Mouse (Mus musculus) neural tube, embryonic 14.5 days (tissue): ENCODE measurements around the gene Fam78a. TPM values are rescaled to one million over a fixed set of nuclear protein-coding genes. Genes with fewer than 3 reads are reported as not detected.
A peak's percentile ranks its signal among the peaks of the same experiment; 100 is the strongest.

Experiments used
- ATAC-seq: fragments of 200-750 bp; cut with Nextera tagmentation; 2 replicates; pipeline ENCODE4 v1.8.0; 2017; ENCODE audit warnings: low read depth, mild to moderate bottlenecking, moderate TSS enrichment, moderate library complexity
- H3K27ac ChIP-seq: fragments of 300-500 bp; sonication (generic); 2 replicates; pipeline ENCODE4 v1.5.1; 2014; ENCODE audit warnings: low read depth, mild to moderate bottlenecking, control low read depth, low read length, moderate library complexity, mixed read lengths
- H3K27me3 ChIP-seq: fragments of 300-500 bp; sonication (generic); 2 replicates; pipeline ENCODE4 v1.6.1; 2014; ENCODE audit warnings: low read length; ENCODE audit not compliant: control insufficient read depth, insufficient read depth
- H3K36me3 ChIP-seq: fragments of 300-500 bp; sonication (generic); 2 replicates; pipeline ENCODE4 v1.6.1; 2014; ENCODE audit warnings: low read length, mixed read lengths; ENCODE audit not compliant: control insufficient read depth, insufficient read depth
- H3K4me1 ChIP-seq: fragments of 300-500 bp; sonication (generic); 2 replicates; pipeline ENCODE4 v1.6.1; 2014; ENCODE audit warnings: low read length; ENCODE audit not compliant: control insufficient read depth, insufficient read depth
- H3K4me2 ChIP-seq: fragments of 300-500 bp; sonication (generic); 2 replicates; pipeline ENCODE4 v1.6.1; 2014; ENCODE audit warnings: mild to moderate bottlenecking, low read depth, low read length, control low read depth
- H3K4me3 ChIP-seq: fragments of 300-500 bp; sonication (generic); 2 replicates; pipeline ENCODE4 v1.5.1; 2014; ENCODE audit warnings: low read depth, low read length, control low read depth, mixed read lengths
- H3K9ac ChIP-seq: fragments of 300-500 bp; sonication (generic); replicated peaks from 2 replicates; pipeline ENCODE4 v1.6.1; 2014; ENCODE audit warnings: low read depth, mild to moderate bottlenecking, control low read depth, low read length, mixed read lengths
- H3K9me3 ChIP-seq: fragments of 300-500 bp; sonication (generic); 2 replicates; pipeline ENCODE4 v1.6.1; 2016; ENCODE audit warnings: low read length; ENCODE audit not compliant: control insufficient read depth
- WGBS: fragments of 180-500 bp; shearing (Covaris S2); extraction: QIAGEN DNeasy Blood & Tissue Kit; methylation state at CpG from one replicate; pipeline ENCODE4 v1.1.7; 2014; 5-methylcytosine and 5-hydroxymethylcytosine counted together
- polyA plus RNA-seq: library from polyadenylated mRNA; unstranded; fragments of >200 nt; fragmentation: Nextera tagmentation; extraction: Ambion mirVana; gene quantifications from 2 replicates; pipeline ENCODE4 v1.2.1, GENCODE M21; 2014

Fam78a gene
- polyA plus RNA-seq, 1 experiment from 2014 or later, result 0.50 TPM

DNA sequence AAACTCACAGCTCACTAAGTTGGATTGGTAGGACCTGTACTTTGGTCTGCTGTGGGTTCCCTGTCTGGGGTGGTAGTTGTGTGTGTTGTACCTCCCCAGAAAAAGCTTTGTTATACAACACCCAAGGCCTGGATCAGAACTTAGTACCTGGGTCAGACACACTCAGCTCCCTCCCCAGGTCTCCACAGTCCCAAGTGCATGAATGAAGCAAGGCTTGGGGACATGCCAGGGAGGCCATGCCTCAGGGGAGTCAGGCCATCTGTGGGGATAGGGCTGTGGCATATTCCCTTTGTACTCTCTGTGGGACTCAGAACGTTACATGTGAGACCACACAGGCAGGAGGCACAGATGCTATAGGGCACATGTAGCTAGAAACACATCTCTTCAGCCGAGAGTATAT lies 5.5 kb upstream of the Fam78a start:
- H3K9me3 ChIP-seq, result no peaks in the 10 kb centered on the region
- H3K4me1 ChIP-seq, result peaks cover 3% of the 10 kb centered on the region; the same call in 1 of the 2 replicates
- no peak overlapping the region for H3K9ac ChIP-seq
- no peak overlapping the region for H3K27ac ChIP-seq
- peaks cover 11% of the 10 kb centered on the region; the same call in 1 of the 2 replicates for H3K27me3 ChIP-seq
- H3K36me3 ChIP-seq, result no peaks in the 10 kb centered on the region
- no peak overlapping the region for H3K4me3 ChIP-seq
- H3K4me2 ChIP-seq, result no peak overlapping the region
- no peak for ATAC-seq
- WGBS, result 56% methylated on average over 2 of the region's 2 CpGs

DNA sequence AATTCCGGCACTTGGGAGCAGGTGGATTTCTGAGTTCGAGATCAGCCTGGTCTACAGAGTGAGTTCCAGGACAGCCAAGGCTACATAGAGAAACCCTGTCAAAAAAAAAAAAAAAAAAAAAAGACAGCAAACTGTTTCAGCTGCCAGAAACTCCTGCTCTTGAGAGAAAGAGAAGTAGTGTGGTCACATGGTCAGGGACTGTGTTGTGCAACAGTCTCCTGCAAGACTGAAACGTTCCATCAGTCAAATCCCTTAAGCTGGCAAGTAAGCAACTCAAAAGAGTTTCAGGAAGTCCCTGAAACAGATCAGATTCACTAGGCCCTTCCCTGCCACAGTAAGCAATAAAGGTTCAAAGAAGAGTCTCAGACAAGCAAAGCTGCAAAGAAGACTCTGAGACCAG lies 4.9 kb upstream of the Fam78a start:
- H3K27ac ChIP-seq, result no peak overlapping the region
- H3K27me3 ChIP-seq, result peaks cover 11% of the 10 kb centered on the region; the same call in 1 of the 2 replicates
- no peak overlapping the region for H3K4me2 ChIP-seq
- H3K4me3 ChIP-seq, result no peak overlapping the region
- peaks cover 3% of the 10 kb centered on the region; the same call in 1 of the 2 replicates for H3K4me1 ChIP-seq
- H3K36me3 ChIP-seq, result no peaks in the 10 kb centered on the region
- WGBS, result 73% methylated on average over 3 of the region's 3 CpGs
- no peak for ATAC-seq
- no peaks in the 10 kb centered on the region for H3K9me3 ChIP-seq
- H3K9ac ChIP-seq, result no peak overlapping the region

DNA sequence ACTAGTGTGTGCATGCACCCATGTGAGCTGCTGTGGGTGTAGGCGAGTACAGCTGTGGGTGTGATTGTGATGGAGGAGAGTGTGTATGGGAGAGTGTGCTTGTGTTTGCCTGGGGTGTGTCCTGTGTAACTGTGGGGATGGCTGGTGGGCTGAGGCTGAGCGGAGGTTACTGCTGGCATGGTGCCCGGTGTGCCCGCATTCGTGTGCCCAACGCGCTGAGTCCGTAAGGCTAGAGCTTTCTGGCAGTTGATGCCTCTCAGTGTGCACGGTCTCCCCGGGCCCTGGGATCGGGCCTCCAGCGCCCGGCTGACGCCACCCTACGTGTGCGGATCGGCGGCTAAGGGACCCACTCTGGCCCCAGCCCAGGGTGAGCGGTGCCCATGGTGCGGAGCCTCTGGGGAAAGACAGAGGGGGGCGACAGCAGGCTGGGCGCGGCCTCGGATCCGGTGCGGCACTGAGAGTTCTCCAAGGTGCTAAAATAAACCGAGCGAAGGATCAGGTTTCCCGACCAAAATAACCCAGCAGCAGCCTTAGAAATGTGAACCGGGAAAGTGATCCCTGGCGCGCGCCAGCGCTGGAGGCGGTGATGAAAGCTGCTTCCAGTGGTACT lies 3.8 kb upstream of the Fam78a start:
- no peak overlapping the region for H3K27ac ChIP-seq
- peak overlapping the region; percentile 37; the same call in 1 of the 2 replicates for H3K9ac ChIP-seq
- H3K4me1 ChIP-seq, result peaks cover 11% of the 10 kb centered on the region
- no peaks in the 10 kb centered on the region for H3K9me3 ChIP-seq
- H3K36me3 ChIP-seq, result no peaks in the 10 kb centered on the region
- peak overlapping the region; percentile 16; the same call in 1 of the 2 replicates for H3K4me3 ChIP-seq
- ATAC-seq, result no peak
- 7% methylated on average over 35 of the region's 35 CpGs for WGBS
- peaks cover 20% of the 10 kb centered on the region for H3K27me3 ChIP-seq
- peak overlapping the region; percentile 42 for H3K4me2 ChIP-seq

DNA sequence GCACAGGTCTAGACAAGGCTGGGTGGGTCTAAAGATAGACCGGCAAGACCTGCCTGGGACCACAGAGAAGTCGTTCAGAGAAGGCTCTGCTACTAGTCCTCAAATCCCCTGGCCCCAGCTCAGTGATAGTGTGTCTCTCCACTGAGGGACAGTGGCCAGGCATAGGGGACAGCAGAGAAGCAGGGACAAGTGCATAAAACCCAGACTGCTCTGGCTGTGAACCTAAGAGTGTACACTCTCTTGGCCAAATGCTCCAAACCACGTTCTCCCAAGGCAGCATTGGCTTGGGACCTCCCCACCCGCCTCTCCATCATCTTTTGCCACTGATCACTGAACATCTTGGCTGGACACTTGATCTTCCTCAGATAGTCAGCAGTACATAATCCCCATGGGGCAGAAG lies 2.9 kb upstream of the Fam78a start:
- no peak overlapping the region for H3K27ac ChIP-seq
- peaks cover 25% of the 10 kb centered on the region for H3K27me3 ChIP-seq
- H3K36me3 ChIP-seq, result no peaks in the 10 kb centered on the region
- ATAC-seq, result no peak
- no peaks in the 10 kb centered on the region for H3K9me3 ChIP-seq
- no peak overlapping the region for H3K4me3 ChIP-seq
- H3K4me1 ChIP-seq, result peaks cover 15% of the 10 kb centered on the region
- H3K9ac ChIP-seq, result no peak overlapping the region
- WGBS, result 53% methylated on average over 4 of the region's 4 CpGs
- H3K4me2 ChIP-seq, result no peak overlapping the region

DNA sequence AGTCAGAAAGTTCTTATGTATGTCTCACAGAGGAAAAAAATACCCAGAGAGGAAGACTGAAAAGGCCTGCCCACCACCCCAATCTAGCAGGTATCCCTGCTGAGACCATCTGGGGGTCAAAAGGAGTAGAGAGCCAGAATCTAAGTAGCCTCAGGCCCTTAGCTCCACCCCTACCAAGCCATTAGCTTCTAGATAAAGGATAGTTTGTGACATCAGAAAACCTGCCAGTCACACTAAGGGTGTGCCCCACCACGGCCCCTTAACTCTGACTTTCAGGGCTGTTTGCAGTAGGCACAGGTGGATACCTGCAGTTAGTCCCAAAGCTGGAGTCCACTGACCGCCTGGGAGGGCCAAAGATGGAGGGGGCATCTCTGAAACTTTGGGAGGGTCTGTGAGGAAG lies 574 bp upstream of the Fam78a start:
- H3K4me1 ChIP-seq, result peaks cover 15% of the 10 kb centered on the region
- H3K9ac ChIP-seq, result no peak overlapping the region
- H3K36me3 ChIP-seq, result no peaks in the 10 kb centered on the region
- ATAC-seq, result no peak
- H3K27ac ChIP-seq, result no peak overlapping the region
- no peak overlapping the region for H3K4me3 ChIP-seq
- peaks cover 31% of the 10 kb centered on the region for H3K27me3 ChIP-seq
- no peak overlapping the region for H3K4me2 ChIP-seq
- no peaks in the 10 kb centered on the region for H3K9me3 ChIP-seq
- WGBS, result 64% methylated on average over 2 of the region's 2 CpGs

DNA sequence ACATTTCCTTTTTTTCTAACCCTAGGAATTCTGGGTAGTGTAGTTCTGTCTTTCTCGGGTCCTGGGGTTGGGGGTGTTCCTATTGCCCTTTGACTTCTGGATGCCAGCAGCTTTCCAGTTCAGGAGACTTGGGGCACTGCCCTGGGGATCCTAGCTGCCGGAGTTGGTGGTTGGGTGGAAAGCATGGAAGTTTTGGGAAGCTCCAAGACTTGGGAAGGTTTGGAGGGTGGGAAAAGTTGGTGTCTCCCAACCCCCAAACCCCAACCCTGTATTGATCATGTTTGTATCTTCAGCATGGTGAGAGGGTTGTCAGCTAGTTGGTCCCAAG lies 179 bp upstream of the Fam78a start:
- no peaks in the 10 kb centered on the region for H3K9me3 ChIP-seq
- 25% methylated on average over 2 of the region's 2 CpGs for WGBS
- peak overlapping the region; percentile 100 for H3K4me2 ChIP-seq
- H3K9ac ChIP-seq, result no peak overlapping the region
- peaks cover 31% of the 10 kb centered on the region for H3K27me3 ChIP-seq
- no peaks in the 10 kb centered on the region for H3K36me3 ChIP-seq
- ATAC-seq, result no peak
- H3K4me3 ChIP-seq, result peak overlapping the region; percentile 64
- H3K27ac ChIP-seq, result no peak overlapping the region
- H3K4me1 ChIP-seq, result peaks cover 15% of the 10 kb centered on the region

DNA sequence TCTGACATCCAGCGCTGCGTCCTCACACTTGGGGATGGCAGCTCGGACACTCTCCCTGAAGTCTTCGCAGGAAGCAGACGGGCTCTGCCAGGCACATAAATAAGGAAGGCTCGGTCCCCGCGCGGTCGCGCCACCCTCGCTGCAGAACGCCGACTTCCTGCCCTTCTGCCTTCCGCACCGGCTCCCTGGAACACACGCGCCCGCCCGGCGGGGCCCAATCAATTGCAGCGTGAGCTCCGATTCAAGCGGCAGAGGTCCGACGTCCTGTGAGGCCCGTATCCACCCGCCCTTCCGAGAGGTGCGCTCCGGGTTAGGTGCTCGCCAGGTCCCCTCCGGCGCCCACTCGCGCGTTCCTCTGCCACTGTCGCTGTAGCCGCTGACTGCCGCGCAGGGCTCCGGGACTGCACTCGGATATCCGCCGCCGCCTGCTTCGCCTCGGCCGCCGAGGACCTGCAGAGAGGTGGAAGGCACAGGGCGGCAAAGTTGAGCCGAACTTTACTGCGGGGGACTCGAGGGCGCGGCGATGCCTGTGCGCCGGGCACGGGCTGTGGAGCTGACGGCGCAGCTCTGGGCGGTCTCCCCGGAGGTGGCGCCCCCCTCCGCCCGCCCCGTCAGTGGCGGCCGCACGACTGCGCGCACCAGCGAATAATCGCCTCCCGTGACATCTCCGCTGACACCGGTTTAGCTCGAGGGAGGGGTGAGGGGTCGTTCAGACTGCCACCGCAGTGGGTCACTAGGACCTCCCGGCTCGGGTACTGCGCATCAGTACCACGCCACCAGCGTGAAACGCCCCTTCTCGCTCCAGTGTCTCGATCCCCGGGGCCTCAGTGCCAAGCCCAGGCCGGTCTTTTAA lies 1.3 kb downstream of the Fam78a start:
- no peak; the same call in 1 of the 2 replicates for ATAC-seq

DNA sequence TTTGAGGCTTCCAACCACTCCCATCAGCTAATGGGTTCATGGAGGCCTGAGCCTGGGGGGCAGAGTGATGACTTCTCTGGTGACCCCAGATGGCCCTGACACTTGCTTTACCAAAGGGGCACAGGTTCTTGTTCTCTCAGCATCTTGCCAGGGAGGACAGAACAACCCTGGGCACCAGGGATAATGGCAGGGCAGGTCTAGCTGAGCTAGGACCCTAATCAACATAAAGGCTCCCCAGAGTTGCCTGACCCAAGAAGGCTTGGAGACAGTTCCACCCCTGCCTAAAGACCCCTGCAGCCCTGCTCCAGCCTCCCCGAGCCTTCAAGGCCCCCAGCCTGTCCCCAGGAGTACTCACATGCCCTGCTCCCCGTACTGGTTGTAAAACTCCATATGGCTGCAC lies 2.4 kb downstream of the Fam78a start:
- ATAC-seq, result no peak
- H3K9me3 ChIP-seq, result no peaks in the 10 kb centered on the region
- H3K27ac ChIP-seq, result no peak overlapping the region
- WGBS, result 19% methylated on average over 2 of the region's 2 CpGs
- H3K27me3 ChIP-seq, result peaks cover 22% of the 10 kb centered on the region
- H3K4me3 ChIP-seq, result 0 out of 2 replicates have a peak overlapping the region, but pooled peaks have one; percentile 64
- peak overlapping the region; percentile 100; the same call in 1 of the 2 replicates for H3K4me2 ChIP-seq
- peaks cover 12% of the 10 kb centered on the region for H3K4me1 ChIP-seq
- no peaks in the 10 kb centered on the region for H3K36me3 ChIP-seq
- no peak overlapping the region for H3K9ac ChIP-seq

More for the DNA sequence above, 1.3 kb downstream of the Fam78a start:
- Histone ChIP-seq H3K27me3 (peaks cover 31% of the 10 kb centered on the region), H3K9me3 (no peaks in the 10 kb centered on the region), H3K36me3 (no peaks in the 10 kb centered on the region), H3K9ac (peak overlapping the region; percentile 57; the same call in 1 of the 2 replicates), H3K4me1 (peaks cover 13% of the 10 kb centered on the region), H3K4me3 (peak overlapping the region; percentile 64), H3K4me2 (peak overlapping the region; percentile 100), H3K27ac (no peak overlapping the region)
- under 1% methylated on average over 83 of the region's 91 CpGs for WGBS

DNA sequence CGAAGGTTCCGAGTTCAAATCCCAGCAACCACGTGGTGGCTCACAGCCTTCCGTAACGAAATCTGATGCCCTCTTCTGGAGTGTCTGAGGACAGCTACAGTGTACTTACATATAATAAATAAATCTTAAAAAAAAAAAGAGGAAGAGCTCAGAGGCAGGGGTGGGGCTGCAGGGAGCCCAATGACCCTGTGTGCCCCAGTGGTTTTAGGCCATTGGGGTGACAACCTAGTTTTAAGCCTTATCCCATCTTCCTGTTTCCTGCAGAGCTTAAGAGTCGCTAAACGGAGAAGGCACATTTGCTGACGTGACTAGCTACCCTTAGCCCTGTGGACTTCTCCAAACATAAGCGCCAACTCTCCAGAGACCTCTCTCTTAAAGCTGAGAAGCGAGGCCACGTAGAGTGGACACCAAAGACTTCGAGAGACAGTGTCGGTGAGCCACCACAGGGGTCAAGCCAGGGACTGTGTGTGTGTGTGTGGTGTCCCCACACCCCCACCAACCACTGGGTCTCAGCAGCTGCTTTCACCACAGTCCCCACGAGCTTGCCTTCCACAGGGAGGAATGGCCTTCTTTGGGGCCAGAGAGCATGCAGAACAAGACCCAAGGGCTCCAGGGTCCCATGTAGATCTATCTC lies 3.2 kb downstream of the Fam78a start:
- H3K4me1 ChIP-seq, result peaks cover 12% of the 10 kb centered on the region
- no peak overlapping the region for H3K4me2 ChIP-seq
- H3K9ac ChIP-seq, result no peak overlapping the region
- no peak overlapping the region for H3K4me3 ChIP-seq
- ATAC-seq, result no peak
- no peak overlapping the region for H3K27ac ChIP-seq
- 84% methylated on average over 14 of the region's 14 CpGs for whole genome bisulfite sequencing
- H3K36me3 ChIP-seq, result no peaks in the 10 kb centered on the region
- H3K27me3 ChIP-seq, result peaks cover 20% of the 10 kb centered on the region
- H3K9me3 ChIP-seq, result no peaks in the 10 kb centered on the region
